Mouse (Mus musculus) heart, embryonic 16.5 days (tissue): ENCODE measurements at regions not wholly inside any gene's neighbourhood (a gene's known extent, or its start where the extent isn't known, plus 50 kb on each side); places are given as distances from the start of the nearest gene placed in this dataset.

Experiments used
- ATAC-seq: fragments of 200-750 bp; cut with Nextera tagmentation; replicated peaks from 2 replicates; pipeline ENCODE4 v1.8.0; 2017; ENCODE audit warnings: moderate number of reproducible peaks; ENCODE audit not compliant: insufficient read depth, low FRiP score; ENCODE audit errors: extremely low read depth
- H3K27ac ChIP-seq: fragments of 300-500 bp; sonication (generic); 2 replicates; pipeline ENCODE4 v1.5.1; 2014; ENCODE audit warnings: mild to moderate bottlenecking, low read length, control low read depth, moderate library complexity
- H3K27me3 ChIP-seq: fragments of 300-500 bp; sonication (generic); 2 replicates; pipeline ENCODE4 v1.6.1; 2014; ENCODE audit warnings: low read length, mixed read lengths; ENCODE audit not compliant: control insufficient read depth, insufficient read depth
- H3K36me3 ChIP-seq: fragments of 300-500 bp; sonication (generic); 2 replicates; pipeline ENCODE4 v1.6.1; 2014; ENCODE audit not compliant: control insufficient read depth, insufficient read depth
- H3K4me1 ChIP-seq: fragments of 300-500 bp; sonication (generic); 2 replicates; pipeline ENCODE4 v1.6.1; 2014; ENCODE audit warnings: low read length, mixed read lengths; ENCODE audit not compliant: control insufficient read depth, insufficient read depth
- H3K4me2 ChIP-seq: fragments of 300-500 bp; sonication (generic); 2 replicates; pipeline ENCODE4 v1.6.1; 2014; ENCODE audit warnings: low read depth, mild to moderate bottlenecking, control low read depth, low read length
- H3K4me3 ChIP-seq: fragments of 300-500 bp; sonication (generic); 2 replicates; pipeline ENCODE4 v1.5.1; 2014; ENCODE audit warnings: mild to moderate bottlenecking, control low read depth, low read length
- H3K9ac ChIP-seq: fragments of 300-500 bp; sonication (generic); 2 replicates; pipeline ENCODE4 v1.6.1; 2014; ENCODE audit warnings: low read length, control low read depth
- H3K9me3 ChIP-seq: fragments of 300-500 bp; sonication (generic); replicated peaks from 2 replicates; pipeline ENCODE4 v1.6.1; 2016; ENCODE audit warnings: low read length; ENCODE audit not compliant: control insufficient read depth
- WGBS: fragments of 180-500 bp; shearing (Covaris S2); extraction: QIAGEN DNeasy Blood & Tissue Kit; methylation state at CpG from one replicate; pipeline ENCODE4 v1.1.7; 2014; 5-methylcytosine and 5-hydroxymethylcytosine counted together

DNA sequence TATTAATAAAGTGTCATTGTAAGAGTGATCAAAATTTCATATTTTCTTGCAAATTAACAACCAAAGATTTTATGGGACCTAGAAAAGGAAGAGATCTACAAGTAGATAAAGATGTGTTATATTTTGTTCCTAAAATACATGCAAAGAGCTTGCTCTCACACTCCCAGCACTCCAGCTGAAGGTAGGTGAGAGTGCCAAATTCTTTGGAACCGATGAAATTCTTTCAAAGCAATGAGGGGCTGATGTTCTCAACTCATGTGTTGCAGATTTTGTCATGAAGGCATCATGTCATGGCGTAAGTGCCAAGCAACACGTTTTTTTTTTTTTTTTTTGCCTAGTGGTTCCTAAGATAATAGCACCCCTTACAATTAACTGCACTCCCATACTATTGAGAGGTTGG is 573.8 kb downstream of the Hsfy2 start:
- H3K9me3 ChIP-seq = no peaks in the 10 kb centered on the region
- ATAC-seq = no peak
- H3K9ac ChIP-seq = no peak overlapping the region
- no peak overlapping the region for H3K4me3 ChIP-seq
- H3K36me3 ChIP-seq = no peaks in the 10 kb centered on the region
- H3K27ac ChIP-seq = no peak overlapping the region
- no peaks in the 10 kb centered on the region for H3K27me3 ChIP-seq
- 71% methylated on average over 3 of the region's 3 CpGs for WGBS
- H3K4me2 ChIP-seq = no peak overlapping the region
- no peaks in the 10 kb centered on the region for H3K4me1 ChIP-seq
